Mouse (Mus musculus) left cerebral cortex, adult 18-20 months (tissue): ENCODE data around the gene Mycn. TPM values are rescaled to one million over a fixed set of nuclear protein-coding genes. Genes with fewer than 3 reads are reported as not detected.

Experiments
- DNase-seq, 2 experiments: peaks; one replicate each; pipeline ENCODE4 v3.0.0; 2021 to 2022; ENCODE audit warnings: low spot score in 2 of 2, mixed read lengths in 1 of 2
- total RNA-seq, 2 experiments: library from RNA; stranded (reverse); gene quantifications; 2 replicates each; pipeline ENCODE4 v1.2.3; 2021

The Mycn gene
- total RNA-seq, 2 experiments from 2014 or later: 10.8 to 12.8 TPM

- no peak for DNase-seq
Observed at GRCm38 (mm10) chr12:12926975-12927527, 14.7 kb downstream of the Mycn start.

GRCm38 (mm10) chr12:12924446-12924845 is 17.3 kb downstream of the Mycn start:
- DNase-seq: no peak

- DNase-seq: no peak
Observed at GRCm38 (mm10) chr12:12920166-12921157, 21.3 kb downstream of the Mycn start.

GRCm38 (mm10) chr12:12916298-12916697 is 25.4 kb downstream of the Mycn start:
- DNase-seq: no peak

GRCm38 (mm10) chr12:12910356-12910979 is 31.2 kb downstream of the Mycn start:
- DNase-seq: no peak

GRCm38 (mm10) chr12:12909631-12910277 is 32.0 kb downstream of the Mycn start:
- DNase-seq: no peak

- DNase-seq: no peak
Observed at GRCm38 (mm10) chr12:12906771-12907170, 34.9 kb downstream of the Mycn start.

GRCm38 (mm10) chr12:12906321-12906720 is 35.4 kb downstream of the Mycn start:
- no peak for DNase-seq

GRCm38 (mm10) chr12:12905117-12905516 is 36.6 kb downstream of the Mycn start:
- no peak for DNase-seq

GRCm38 (mm10) chr12:12904512-12904953 is 37.2 kb downstream of the Mycn start:
- DNase-seq: peak; percentile 57 to 83

- no peak for DNase-seq
Observed at GRCm38 (mm10) chr12:12904086-12904485, 37.6 kb downstream of the Mycn start.

GRCm38 (mm10) chr12:12902403-12902802 is 39.3 kb downstream of the Mycn start:
- no peak for DNase-seq

- DNase-seq: no peak
Observed at GRCm38 (mm10) chr12:12898356-12899126, 43.2 kb downstream of the Mycn start.

- no peak for DNase-seq
Observed at GRCm38 (mm10) chr12:12893986-12894385, 47.7 kb downstream of the Mycn start.

- DNase-seq: no peak
Observed at GRCm38 (mm10) chr12:12886191-12886889, 55.4 kb downstream of the Mycn start.
